Mouse (Mus musculus) heart, postnatal 0 days (tissue): ENCODE data around the gene Snap23. TPM values are rescaled to one million over a fixed set of nuclear protein-coding genes. Genes with fewer than 3 reads are reported as not detected.

Experiments used
- ATAC-seq: fragments of 200-750 bp; cut with Nextera tagmentation; 2 replicates; pipeline ENCODE4 v1.8.0; 2017; ENCODE audit warnings: low read depth, moderate number of reproducible peaks, moderate library complexity; ENCODE audit not compliant: insufficient read depth
- DNase-seq: peaks from one replicate; pipeline ENCODE4 v3.0.0-alpha.2; 2016; ENCODE audit warnings: low spot score
- H3K27ac ChIP-seq: fragments of 300-500 bp; sonication (generic); 2 replicates; pipeline ENCODE4 v1.5.1; 2014; ENCODE audit warnings: low read depth, mild to moderate bottlenecking
- H3K27me3 ChIP-seq: fragments of 300-500 bp; sonication (generic); 2 replicates; pipeline ENCODE4 v1.6.1; 2014; ENCODE audit warnings: low read length, mixed read lengths; ENCODE audit not compliant: control insufficient read depth, insufficient read depth
- H3K36me3 ChIP-seq: fragments of 300-500 bp; sonication (generic); replicated peaks from 2 replicates; pipeline ENCODE4 v1.6.1; 2014; ENCODE audit warnings: low read length, mixed read lengths; ENCODE audit not compliant: control insufficient read depth, insufficient read depth
- H3K4me1 ChIP-seq: fragments of 300-500 bp; sonication (generic); 2 replicates; pipeline ENCODE4 v1.6.1; 2014; ENCODE audit warnings: antibody characterized with exemption; ENCODE audit not compliant: control insufficient read depth, insufficient read depth
- H3K4me2 ChIP-seq: fragments of 300-500 bp; sonication (generic); 2 replicates; pipeline ENCODE4 v1.6.1; 2014; ENCODE audit warnings: low read depth, mild to moderate bottlenecking, low read length, moderate library complexity
- H3K4me3 ChIP-seq: fragments of 300-500 bp; sonication (generic); 2 replicates; pipeline ENCODE4 v1.5.1; 2014; ENCODE audit warnings: low read depth, low read length
- H3K9ac ChIP-seq: fragments of 300-500 bp; sonication (generic); replicated peaks from 2 replicates; pipeline ENCODE4 v1.6.1; 2014; ENCODE audit warnings: low read depth, low read length, mixed read lengths
- H3K9me3 ChIP-seq: fragments of 300-500 bp; sonication (generic); replicated peaks from 2 replicates; pipeline ENCODE4 v1.6.1; 2016; ENCODE audit warnings: low read length; ENCODE audit not compliant: control insufficient read depth
- CTCF ChIP-seq: IDR thresholded peaks from 2 replicates; pipeline ENCODE4 v1.5.1; 2016; ENCODE audit warnings: antibody characterized with exemption, control low read depth, low read depth
- EP300 ChIP-seq: IDR thresholded peaks from 2 replicates; pipeline ENCODE4 v1.6.1; 2016; ENCODE audit warnings: antibody characterized with exemption, low read depth
- WGBS: fragments of 180-500 bp; shearing (Covaris S2); extraction: QIAGEN DNeasy Blood & Tissue Kit; methylation state at CpG from one replicate; pipeline ENCODE4 v1.1.7; 2014; 5-methylcytosine and 5-hydroxymethylcytosine counted together
- polyA plus RNA-seq: library from polyadenylated mRNA; unstranded; fragments of >200 nt; fragmentation: Nextera tagmentation; extraction: Ambion mirVana; gene quantifications from 2 replicates; pipeline ENCODE4 v1.2.1, GENCODE M21; 2015
- total RNA-seq: library from RNA; depleted of rRNA; stranded (reverse); fragments of >200 nt; gene quantifications from 2 replicates; pipeline ENCODE4 v1.2.3, GENCODE M21; 2014; ENCODE audit warnings: low replicate concordance

Gene Snap23
- total and polyA plus RNA-seq, 2 experiments from 2014 or later = 30.1 to 48.1 TPM

- TF ChIP-seq CTCF (no peak), EP300 (no peak)
- peak within 1 kb of the TSS; percentile 94 for H3K4me3 ChIP-seq
- under 1% methylated on average over 52 of the region's 52 CpGs for WGBS
- 0 out of 2 replicates have a peak, but pooled peaks cover 11% of the 10 kb centered on the region for H3K36me3 ChIP-seq
- peak within 1 kb of the TSS; percentile 76 for H3K9ac ChIP-seq
- peak within 1 kb of the TSS; percentile 86 for H3K4me2 ChIP-seq
- H3K27ac ChIP-seq = peak within 1 kb of the TSS; percentile 87
- DNase-seq = peak; percentile 83
- peak; percentile 98 for ATAC-seq
- H3K4me1 ChIP-seq = peaks cover 5% of the 10 kb centered on the region
- H3K9me3 ChIP-seq = no peaks in the 10 kb centered on the region
- no peaks in the 10 kb centered on the region for H3K27me3 ChIP-seq
Measured at GRCm38 (mm10) chr2:120608830-120609723, 41.6 kb downstream of the Snap23 start, which contains the start of the genes Haus2 and Lrrc57. Gene Haus2 (plus strand): TSS chr2:120609383. Gene Lrrc57 (minus strand): TSS chr2:120609520.

- no peak overlapping the region for H3K4me2 ChIP-seq
- no peaks in the 10 kb centered on the region for H3K27me3 ChIP-seq
- no peak overlapping the region for H3K27ac ChIP-seq
- H3K4me1 ChIP-seq = no peaks in the 10 kb centered on the region
- H3K36me3 ChIP-seq = peaks cover 61% of the 10 kb centered on the region
- no peak for TF ChIP-seq EP300
- no peak for TF ChIP-seq CTCF
- DNase-seq = no peak
- H3K4me3 ChIP-seq = no peak overlapping the region
- WGBS = 85% methylated on average over 5 of the region's 5 CpGs
- no peak overlapping the region for H3K9ac ChIP-seq
- H3K9me3 ChIP-seq = no peaks in the 10 kb centered on the region
- ATAC-seq = no peak
Measured at GRCm38 (mm10) chr2:120616279-120617163, 49.0 kb downstream of the Snap23 start.

GRCm38 (mm10) chr2:120619538-120619937 lies 52.1 kb downstream of the Snap23 start:
- Histone ChIP-seq H3K9me3 (no peaks in the 10 kb centered on the region), H3K9ac (no peak overlapping the region), H3K27me3 (no peaks in the 10 kb centered on the region), H3K27ac (no peak overlapping the region), H3K36me3 (peaks cover 46% of the 10 kb centered on the region), H3K4me3 (no peak overlapping the region), H3K4me1 (no peaks in the 10 kb centered on the region), H3K4me2 (no peak overlapping the region)
- ATAC-seq (no peak), DNase-seq (no peak)
- WGBS = 100% methylated on average over 1 of the region's 1 CpGs
- no peak for TF ChIP-seq EP300
- peak; percentile 14 for TF ChIP-seq CTCF

- Histone ChIP-seq H3K36me3 (peaks cover 20% of the 10 kb centered on the region), H3K4me1 (no peaks in the 10 kb centered on the region), H3K4me2 (no peak overlapping the region), H3K27ac (no peak overlapping the region), H3K9ac (no peak overlapping the region), H3K27me3 (no peaks in the 10 kb centered on the region), H3K9me3 (no peaks in the 10 kb centered on the region), H3K4me3 (no peak overlapping the region)
- TF ChIP-seq CTCF = no peak
- ATAC-seq (no peak), DNase-seq (no peak)
Measured at GRCm38 (mm10) chr2:120622920-120623319, 55.4 kb downstream of the Snap23 start.

GRCm38 (mm10) chr2:120628076-120628865 lies 60.8 kb downstream of the Snap23 start:
- no peaks in the 10 kb centered on the region for H3K27me3 ChIP-seq
- WGBS = 25% methylated on average over 10 of the region's 10 CpGs

More at GRCm38 (mm10) chr2:120628076-120628865, 60.8 kb downstream of the Snap23 start:
- peaks cover 17% of the 10 kb centered on the region; the same call in 1 of the 2 replicates for H3K4me1 ChIP-seq
- peak overlapping the region; percentile 67 for H3K4me3 ChIP-seq
- H3K9me3 ChIP-seq = no peaks in the 10 kb centered on the region
- no peak for ATAC-seq
- no peak for TF ChIP-seq CTCF
- no peak for TF ChIP-seq EP300
- H3K4me2 ChIP-seq = peak overlapping the region; percentile 74
- DNase-seq = no peak
- peaks cover 11% of the 10 kb centered on the region; the same call in 1 of the 2 replicates for H3K36me3 ChIP-seq
- no peak overlapping the region for H3K9ac ChIP-seq
- peak overlapping the region; percentile 34; the same call in 1 of the 2 replicates for H3K27ac ChIP-seq
